Comparison of ENCODE assay signal across 33 mouse cellular contexts in the genomic region with DNA sequence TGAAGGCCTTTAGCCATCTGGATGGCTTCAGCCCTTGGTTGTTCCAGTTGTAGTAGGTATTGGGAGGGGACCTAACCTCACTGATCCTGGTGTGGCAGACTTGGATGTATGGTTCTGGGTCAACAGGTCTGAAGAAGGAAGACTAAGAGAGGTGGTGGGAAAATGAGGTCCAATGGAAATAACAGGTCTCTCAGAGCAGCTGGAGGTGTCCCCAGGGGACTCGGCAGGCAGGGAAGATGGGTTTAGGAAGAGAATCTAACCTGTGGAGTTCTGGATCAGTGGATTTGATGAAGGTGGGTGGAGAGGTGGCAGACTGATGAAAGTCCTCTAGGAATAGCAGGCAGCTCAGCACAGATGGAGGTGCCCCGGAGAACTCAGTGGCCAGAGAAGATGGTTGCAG. TPM values are rescaled to one million over a fixed set of nuclear protein-coding genes. Genes with fewer than 3 reads are reported as not detected.
"Had no signal": no experiment of that assay in that cellular context is flagged by ENCODE, and none has a peak within 500 bp of the region (broad histone marks: within the 10 kb centered on the region; RNA-seq: fewer than 3 reads in every experiment).

No protein-coding gene starts in this region.

- DNase-seq: cerebellum, adult 2 months; cerebellum, adult 8-10 months; cerebellum, adult 9-10 months; cerebellum, adult 9-11 months; cerebellum, postnatal 10 days; cerebellum, postnatal 14 days; cerebellum, postnatal 25 days; cerebellum, postnatal 36 days; embryo, embryonic 11 days; forebrain, postnatal 0 days; gastrocnemius, adult 2 months; gastrocnemius, postnatal 10 days; gastrocnemius, postnatal 14 days; gastrocnemius, postnatal 25 days; gastrocnemius, postnatal 36 days; heart, adult 18-20 months; heart, adult 2 months had no signal

- ATAC-seq: forebrain, embryonic 13.5 days; forebrain, embryonic 14.5 days; forebrain, embryonic 15.5 days; forebrain, embryonic 16.5 days; forebrain, postnatal 0 days had no signal

- H3K27me3 ChIP-seq: embryonic facial prominence, embryonic 12.5 days; embryonic facial prominence, embryonic 13.5 days; embryonic facial prominence, embryonic 15.5 days; forebrain, embryonic 12.5 days; forebrain, embryonic 13.5 days; forebrain, embryonic 15.5 days had no signal

- H3K36me3 ChIP-seq: embryonic facial prominence, embryonic 10.5 days; embryonic facial prominence, embryonic 12.5 days; embryonic facial prominence, embryonic 13.5 days; embryonic facial prominence, embryonic 15.5 days; forebrain, embryonic 10.5 days; forebrain, embryonic 12.5 days; forebrain, embryonic 15.5 days had no signal

- H3K9me3 ChIP-seq: embryonic facial prominence, embryonic 10.5 days; embryonic facial prominence, embryonic 12.5 days; embryonic facial prominence, embryonic 13.5 days; embryonic facial prominence, embryonic 15.5 days; forebrain, embryonic 10.5 days; forebrain, embryonic 12.5 days; forebrain, embryonic 13.5 days; forebrain, embryonic 15.5 days had no signal

- H3K27ac ChIP-seq: embryonic facial prominence, embryonic 10.5 days; embryonic facial prominence, embryonic 12.5 days; embryonic facial prominence, embryonic 13.5 days; embryonic facial prominence, embryonic 15.5 days; forebrain, embryonic 10.5 days; forebrain, embryonic 12.5 days; forebrain, embryonic 13.5 days; forebrain, embryonic 15.5 days; gastrocnemius, adult 2 months; heart, adult 2 months had no signal

- H3K9ac ChIP-seq: embryonic facial prominence, embryonic 12.5 days; embryonic facial prominence, embryonic 13.5 days; embryonic facial prominence, embryonic 15.5 days; forebrain, embryonic 12.5 days; forebrain, embryonic 13.5 days; forebrain, embryonic 15.5 days; forebrain, postnatal 0 days had no signal

- H3K4me1 ChIP-seq: embryonic facial prominence, embryonic 10.5 days; embryonic facial prominence, embryonic 12.5 days; embryonic facial prominence, embryonic 13.5 days; embryonic facial prominence, embryonic 15.5 days; forebrain, embryonic 10.5 days; forebrain, embryonic 12.5 days; forebrain, embryonic 13.5 days; forebrain, embryonic 15.5 days had no signal

- H3K4me3 ChIP-seq: embryonic facial prominence, embryonic 10.5 days; embryonic facial prominence, embryonic 12.5 days; embryonic facial prominence, embryonic 13.5 days; embryonic facial prominence, embryonic 15.5 days; erythroblast, embryonic 14.5 days; forebrain, embryonic 10.5 days; forebrain, embryonic 12.5 days; forebrain, embryonic 13.5 days; forebrain, embryonic 15.5 days; gastrocnemius, adult 2 months; heart, adult 2 months had no signal

- H3K4me2 ChIP-seq: embryonic facial prominence, embryonic 12.5 days; embryonic facial prominence, embryonic 13.5 days; embryonic facial prominence, embryonic 15.5 days; forebrain, embryonic 12.5 days; forebrain, embryonic 13.5 days; forebrain, embryonic 15.5 days had no signal

RNA-seq across cellular contexts. Expression of gene 4931406B18Rik, which starts 17.0 kb away (rescaled TPM):
- polyA plus RNA-seq: cerebellum, adult 2 months; cortical plate, adult 2 months; embryonic facial prominence, embryonic 10.5 days; embryonic facial prominence, embryonic 11.5 days; embryonic facial prominence, embryonic 12.5 days; embryonic facial prominence, embryonic 13.5 days; embryonic facial prominence, embryonic 14.5 days; embryonic facial prominence, embryonic 15.5 days; erythroblast, embryonic 14.5 days; forebrain, embryonic 10.5 days; forebrain, embryonic 11.5 days; forebrain, embryonic 12.5 days; forebrain, embryonic 13.5 days; forebrain, embryonic 14.5 days; forebrain, embryonic 15.5 days; forebrain, embryonic 16.5 days; forebrain, postnatal 0 days; gonadal fat pad, adult 2 months; heart, adult 2 months had no signal

RNA-seq across cellular contexts. Expression of gene Cd33, which starts 21.5 kb away (rescaled TPM):
- polyA plus RNA-seq: erythroblast, embryonic 14.5 days had no signal

RNA-seq across cellular contexts. Expression of gene Iglon5, which starts 32.9 kb away (rescaled TPM):
- polyA plus RNA-seq: erythroblast, embryonic 14.5 days had no signal

RNA-seq across cellular contexts. Expression of gene Zfp658, which starts 39.3 kb away (rescaled TPM):
- polyA plus RNA-seq: erythroblast, embryonic 14.5 days had no signal

RNA-seq across cellular contexts. Expression of gene Zfp719, which starts 56.6 kb away (rescaled TPM):
- polyA plus RNA-seq: erythroblast, embryonic 14.5 days had no signal
